Mouse (Mus musculus) MEL (cell line): ENCODE measurements around the gene Camta1. TPM values are rescaled to one million over a fixed set of nuclear protein-coding genes. Genes with fewer than 3 reads are reported as not detected.

Experiments
- DNase-seq: peaks from one replicate; pipeline ENCODE4 v3.0.0; 2011; ENCODE audit warnings: low read depth, low spot score
- H3K27ac ChIP-seq: 2 replicates; pipeline ENCODE4 v1.5.1; 2012; ENCODE audit warnings: low read depth, mild to moderate bottlenecking, control low read depth, low read length, moderate library complexity; ENCODE audit not compliant: control insufficient read depth
- H3K27me3 ChIP-seq, 2 experiments: fragments of 150-350 bp in 1 of 2; sonication (generic) in 1 of 2; 2 replicates each; pipeline ENCODE4 v1.6.1; 2012; ENCODE audit warnings: low read length in 2 of 2, mild to moderate bottlenecking in 2 of 2, improper control_type of control experiment in 1 of 2, moderate library complexity in 1 of 2; ENCODE audit not compliant: insufficient read depth in 2 of 2, control insufficient read depth in 1 of 2
- H3K36me3 ChIP-seq, 2 experiments: 2 replicates each; pipeline ENCODE4 v1.6.1; 2012 to 2014; ENCODE audit warnings: low read length in 2 of 2, improper control_type of control experiment in 1 of 2, inconsistent platforms in 1 of 2, mild to moderate bottlenecking in 1 of 2; ENCODE audit not compliant: insufficient read depth in 2 of 2, control insufficient read depth in 1 of 2
- H3K4me1 ChIP-seq, 2 experiments: fragments of 150-350 bp in 1 of 2; sonication (generic) in 1 of 2; 2 replicates each; pipeline ENCODE4 v1.6.1; 2012; ENCODE audit warnings: low read length in 2 of 2, improper control_type of control experiment in 1 of 2, mild to moderate bottlenecking in 1 of 2; ENCODE audit not compliant: insufficient read depth in 2 of 2, control insufficient read depth in 1 of 2
- H3K4me3 ChIP-seq, 2 experiments: fragments of 150-350 bp in 1 of 2; sonication (generic) in 1 of 2; 2 replicates each; pipeline ENCODE4 v1.5.1; 2012; ENCODE audit warnings: low read depth in 2 of 2, low read length in 2 of 2, mild to moderate bottlenecking in 2 of 2, moderate library complexity in 2 of 2, control low read depth in 1 of 2, improper control_type of control experiment in 1 of 2; ENCODE audit not compliant: control insufficient read depth in 1 of 2, insufficient read depth in 1 of 2
- H3K79me2 ChIP-seq: 2 replicates; pipeline ENCODE4 v1.6.1; 2012; ENCODE audit warnings: mild to moderate bottlenecking, low read length, moderate library complexity; ENCODE audit not compliant: control insufficient read depth, poor library complexity, insufficient read depth
- H3K9ac ChIP-seq: 2 replicates; pipeline ENCODE4 v1.6.1; 2012; ENCODE audit warnings: low read depth, mild to moderate bottlenecking, control low read depth, low read length, moderate library complexity; ENCODE audit not compliant: control insufficient read depth, poor library complexity, severe bottlenecking
- H3K9me3 ChIP-seq: fragments of 150-350 bp; sonication (generic); replicated peaks from 2 replicates; pipeline ENCODE4 v1.6.1; 2012; ENCODE audit warnings: mild to moderate bottlenecking, low read length, improper control_type of control experiment, moderate library complexity; ENCODE audit not compliant: insufficient read depth
- BHLHE40 ChIP-seq: IDR thresholded peaks from 2 replicates; pipeline ENCODE4 v1.6.1; 2012; ENCODE audit warnings: low read depth, mild to moderate bottlenecking, inconsistent platforms, low read length, improper control_type of control experiment, borderline replicate concordance
- CHD1 ChIP-seq: IDR thresholded peaks from 2 replicates; pipeline ENCODE4 v1.6.1; 2012; ENCODE audit warnings: low read depth, mild to moderate bottlenecking, inconsistent platforms, low read length, improper control_type of control experiment
- CTCF ChIP-seq, 3 experiments: IDR thresholded peaks in 2 of 3; conservative IDR thresholded peaks in 1 of 3; 2 replicates each; pipeline ENCODE4 v1.5.1; 2011 to 2012; ENCODE audit warnings: low read length in 3 of 3, low read depth in 2 of 3, mild to moderate bottlenecking in 2 of 3, improper control_type of control experiment in 1 of 3, inconsistent platforms in 1 of 3, mixed read lengths in 1 of 3, moderate library complexity in 1 of 3; ENCODE audit not compliant: control insufficient read depth in 1 of 3, insufficient read depth in 1 of 3, poor library complexity in 1 of 3, severe bottlenecking in 1 of 3
- E2F4 ChIP-seq: IDR thresholded peaks from 2 replicates; pipeline ENCODE4 v1.6.1; 2011; ENCODE audit warnings: low read depth, low read length, improper control_type of control experiment, borderline replicate concordance
- ELF1 ChIP-seq: IDR thresholded peaks from 2 replicates; pipeline ENCODE4 v1.6.1; 2014; ENCODE audit warnings: low read depth, mild to moderate bottlenecking, inconsistent platforms, low read length, improper control_type of control experiment, moderate library complexity
- ETS1 ChIP-seq: IDR thresholded peaks from 2 replicates; pipeline ENCODE4 v1.6.1; 2012; ENCODE audit warnings: low read depth, mild to moderate bottlenecking, inconsistent platforms, low read length, improper control_type of control experiment, moderate library complexity
- GATA1 ChIP-seq: IDR thresholded peaks from 2 replicates; pipeline ENCODE4 v1.6.1; 2011; ENCODE audit warnings: low read depth, low read length, improper control_type of control experiment
- HCFC1 ChIP-seq: IDR thresholded peaks from 2 replicates; pipeline ENCODE4 v1.6.1; 2012; ENCODE audit warnings: low read depth, mild to moderate bottlenecking, inconsistent platforms, low read length, improper control_type of control experiment, moderate library complexity
- JUND ChIP-seq: IDR thresholded peaks from 2 replicates; pipeline ENCODE4 v1.6.1; 2011; ENCODE audit warnings: low read depth, mild to moderate bottlenecking, improper control_type of control experiment, low read length
- KAT2A ChIP-seq: conservative IDR thresholded peaks from 2 replicates; pipeline ENCODE4 v1.6.1; 2012; ENCODE audit warnings: low read depth, low read length, improper control_type of control experiment, inconsistent platforms
- MAFK ChIP-seq: IDR thresholded peaks from 2 replicates; pipeline ENCODE4 v1.6.1; 2011; ENCODE audit warnings: low read depth, mild to moderate bottlenecking, low read length, improper control_type of control experiment, borderline replicate concordance
- MAX ChIP-seq: IDR thresholded peaks from 2 replicates; pipeline ENCODE4 v1.6.1; 2011; ENCODE audit warnings: low read length, improper control_type of control experiment
- MEF2A ChIP-seq: IDR thresholded peaks from 2 replicates; pipeline ENCODE4 v1.6.1; 2014; ENCODE audit warnings: low read depth, mild to moderate bottlenecking, inconsistent platforms, low read length, improper control_type of control experiment; ENCODE audit not compliant: poor library complexity, insufficient replicate concordance, severe bottlenecking; ENCODE audit errors: extremely low read depth
- MYC ChIP-seq: IDR thresholded peaks from 2 replicates; pipeline ENCODE4 v1.6.1; 2011; ENCODE audit warnings: low read depth, mild to moderate bottlenecking, low read length, improper control_type of control experiment, moderate library complexity
- NRF1 ChIP-seq: IDR thresholded peaks from 2 replicates; pipeline ENCODE4 v1.6.1; 2014; ENCODE audit warnings: low read depth, mild to moderate bottlenecking, inconsistent platforms, low read length, improper control_type of control experiment, moderate library complexity; ENCODE audit not compliant: poor library complexity, insufficient read depth, severe bottlenecking
- POLR2AphosphoS2 ChIP-seq: IDR thresholded peaks from 2 replicates; pipeline ENCODE4 v1.6.1; 2011; ENCODE audit warnings: low read length, improper control_type of control experiment
- POLR2AphosphoS5 ChIP-seq: IDR thresholded peaks from 2 replicates; pipeline ENCODE4 v1.6.1; 2012; ENCODE audit warnings: low read depth, borderline replicate concordance, mild to moderate bottlenecking, inconsistent platforms, low read length, moderate library complexity, mixed read lengths
- SIN3A ChIP-seq: IDR thresholded peaks from 2 replicates; pipeline ENCODE4 v1.6.1; 2012; ENCODE audit warnings: low read length, improper control_type of control experiment, inconsistent platforms
- TAL1 ChIP-seq: IDR thresholded peaks from 2 replicates; pipeline ENCODE4 v1.6.1; 2012; ENCODE audit warnings: mild to moderate bottlenecking, inconsistent platforms, low read length, moderate library complexity, mixed read lengths
- TCF12 ChIP-seq: IDR thresholded peaks from 2 replicates; pipeline ENCODE4 v1.6.1; 2014; ENCODE audit warnings: low read depth, mild to moderate bottlenecking, inconsistent platforms, low read length, improper control_type of control experiment, moderate library complexity
- UBTF ChIP-seq: IDR thresholded peaks from 2 replicates; pipeline ENCODE4 v1.6.1; 2012; ENCODE audit warnings: low read depth, mild to moderate bottlenecking, inconsistent platforms, low read length, improper control_type of control experiment, moderate library complexity, borderline replicate concordance; ENCODE audit not compliant: insufficient read depth
- USF1 ChIP-seq: IDR thresholded peaks from 2 replicates; pipeline ENCODE4 v1.6.1; 2014; ENCODE audit warnings: low read depth, mild to moderate bottlenecking, inconsistent platforms, low read length, improper control_type of control experiment, moderate library complexity
- USF2 ChIP-seq, 2 experiments: IDR thresholded peaks; 2 replicates each; pipeline ENCODE4 v1.6.1; 2011 to 2012; ENCODE audit warnings: improper control_type of control experiment in 2 of 2, low read length in 2 of 2, borderline replicate concordance in 1 of 2, inconsistent platforms in 1 of 2, low read depth in 1 of 2, mild to moderate bottlenecking in 1 of 2; ENCODE audit not compliant: insufficient read depth in 1 of 2
- ZMIZ1 ChIP-seq: IDR thresholded peaks from 2 replicates; pipeline ENCODE4 v1.6.1; 2012; ENCODE audit warnings: low read depth, mild to moderate bottlenecking, inconsistent platforms, low read length, improper control_type of control experiment, moderate library complexity
- ZNF384 ChIP-seq: IDR thresholded peaks from 2 replicates; pipeline ENCODE4 v1.6.1; 2012; ENCODE audit warnings: low read depth, mild to moderate bottlenecking, inconsistent platforms, low read length, improper control_type of control experiment
- polyA plus RNA-seq, 2 experiments: library from polyadenylated mRNA; stranded (reverse) in 1 of 2; unstranded in 1 of 2; fragments of >175 nt in 1 of 2; fragments of >200 nt in 1 of 2; gene quantifications; 2 replicates each; pipeline versions ENCODE4 v1.2.1 to v1.2.4; 2012; ENCODE audit warnings: low replicate concordance in 2 of 2, low read depth in 1 of 2; ENCODE audit not compliant: insufficient read length in 2 of 2, insufficient read depth in 1 of 2, missing spikeins in 1 of 2
- total RNA-seq: library from RNA; depleted of rRNA; stranded (reverse); fragments of 300-350 nt; gene quantifications from 2 replicates; pipeline ENCODE4 v1.2.3, GENCODE M21; 2012

Gene Camta1
- total and polyA plus RNA-seq, 3 experiments: 28.2 to 87.5 TPM; not detected in 1

GRCm38 (mm10) chr4:150962231-150962630 lies 899.4 kb downstream of the Camta1 start:
- H3K36me3 ChIP-seq: no peaks in the 10 kb centered on the region
- H3K79me2 ChIP-seq: no peaks in the 10 kb centered on the region
- TF ChIP-seq JUND (no peak), MAFK (no peak), NRF1 (no peak), ZMIZ1 (no peak), ETS1 (no peak), GATA1 (no peak), UBTF (no peak), TAL1 (no peak), USF2 (IDR thresholded peaks at IDR 0.05; ENCODE audit: borderline replicate concordance in 1 of 2, insufficient read depth in 1 of 2, low read depth in 1 of 2, low read length in 2 of 2) (no peak), MAX (no peak)
- TF ChIP-seq, all 39 proteins: peak for 0
- no peak overlapping the region for H3K9ac ChIP-seq
- no peaks in the 10 kb centered on the region; a peak in 2 of 4 replicates for H3K27me3 ChIP-seq
- no peak overlapping the region for H3K27ac ChIP-seq
- H3K4me3 ChIP-seq: no peak overlapping the region
- DNase-seq: no peak
- H3K4me1 ChIP-seq: no peaks in the 10 kb centered on the region
- no peaks in the 10 kb centered on the region for H3K9me3 ChIP-seq

- Histone ChIP-seq H3K79me2 (no peaks in the 10 kb centered on the region), H3K4me1 (no peaks in the 10 kb centered on the region), H3K27ac (no peak overlapping the region), H3K36me3 (no peaks in the 10 kb centered on the region)
- no peak for DNase-seq
- TF ChIP-seq HCFC1: no peak
- no peak for TF ChIP-seq ZNF384
- TF ChIP-seq USF1: no peak
- TF ChIP-seq TCF12: no peak
- TF ChIP-seq ELF1: no peak
- no peak for TF ChIP-seq E2F4
- no peak for TF ChIP-seq CHD1
- no peak for TF ChIP-seq MAFK
- no peak for TF ChIP-seq MYC
- no peak for TF ChIP-seq POLR2AphosphoS5
- TF ChIP-seq BHLHE40: no peak
- no peak for TF ChIP-seq GATA1
- TF ChIP-seq TAL1: no peak
- no peak for TF ChIP-seq JUND
- no peak for TF ChIP-seq POLR2AphosphoS2
- TF ChIP-seq KAT2A: no peak
- TF ChIP-seq USF2 (IDR thresholded peaks at IDR 0.05; ENCODE audit: borderline replicate concordance in 1 of 2, insufficient read depth in 1 of 2, low read depth in 1 of 2, low read length in 2 of 2): no peak
- no peak for TF ChIP-seq CTCF (IDR thresholded peaks at IDR 0.05 in 2 of 3, conservative IDR thresholded peaks at IDR 0.05 in 1 of 3; ENCODE audit: control insufficient read depth in 1 of 3, insufficient read depth in 1 of 3, low read depth in 2 of 3, low read length in 3 of 3, poor library complexity in 1 of 3, severe bottlenecking in 1 of 3)
- no peak for TF ChIP-seq SIN3A
- no peak for TF ChIP-seq MEF2A
- TF ChIP-seq, all 39 proteins: peak for 0
- no peaks in the 10 kb centered on the region; a peak in 2 of 4 replicates for H3K27me3 ChIP-seq
- H3K4me3 ChIP-seq: no peak overlapping the region
- H3K9me3 ChIP-seq: no peaks in the 10 kb centered on the region
- no peak overlapping the region for H3K9ac ChIP-seq
These were observed 903.1 kb downstream of the Camta1 start for GRCm38 (mm10) chr4:150958536-150958935.
